Mouse (Mus musculus): ENCODE results near the gene Rab7b.

Rab7b gene

GRCm38 (mm10) chr1:131690435-131690834 lies 1.9 kb downstream of the Rab7b start:
- in situ Hi-C loops (cut with MboI; ENCODE audit: unreplicated experiment in 2 of 2), result no loop called here

- in situ Hi-C loops (cut with MboI; ENCODE audit: unreplicated experiment in 2 of 2), result no loop called here
Measured at GRCm38 (mm10) chr1:131691356-131691755, 2.9 kb downstream of the Rab7b start.

GRCm38 (mm10) chr1:131695308-131695707 lies 6.8 kb downstream of the Rab7b start:
- in situ Hi-C loops (cut with MboI; ENCODE audit: unreplicated experiment in 2 of 2), result loop anchor here in 1 of 2 experiments (5.0 kb wide), 1 partner anchor 33 kb away; no protein-coding TSS in a partner anchor

GRCm38 (mm10) chr1:131696325-131696724 lies 7.8 kb downstream of the Rab7b start:
- in situ Hi-C loops (cut with MboI; ENCODE audit: unreplicated experiment in 2 of 2), result loop anchor here in 1 of 2 experiments (5.0 kb wide), 1 partner anchor 34 kb away; no protein-coding TSS in a partner anchor

- in situ Hi-C loops (cut with MboI; ENCODE audit: unreplicated experiment in 2 of 2), result loop anchor here in 1 of 2 experiments (5.0 kb wide), 1 partner anchor 36 kb away; no protein-coding TSS in a partner anchor
Measured at GRCm38 (mm10) chr1:131698770-131699169, 10.3 kb downstream of the Rab7b start.

GRCm38 (mm10) chr1:131699642-131700041 lies 11.1 kb downstream of the Rab7b start:
- in situ Hi-C loops (cut with MboI; ENCODE audit: unreplicated experiment in 2 of 2), result loop anchor here (5.0 to 10.0 kb wide), 3 partner anchors 37 to 87 kb away; no protein-coding TSS in a partner anchor

- in situ Hi-C loops (cut with MboI; ENCODE audit: unreplicated experiment in 2 of 2), result loop anchor here in 1 of 2 experiments (5.0 to 10.0 kb wide), 2 partner anchors 46 to 88 kb away; no protein-coding TSS in a partner anchor
Measured at GRCm38 (mm10) chr1:131700447-131700846, 12.0 kb downstream of the Rab7b start.

- in situ Hi-C loops (cut with MboI; ENCODE audit: unreplicated experiment in 2 of 2), result loop anchor here in 1 of 2 experiments (5.0 to 10.0 kb wide), 2 partner anchors 47 to 89 kb away; no protein-coding TSS in a partner anchor
Measured at GRCm38 (mm10) chr1:131701391-131701790, 12.9 kb downstream of the Rab7b start.

GRCm38 (mm10) chr1:131702094-131702766 lies 13.7 kb downstream of the Rab7b start:
- in situ Hi-C loops (cut with MboI; ENCODE audit: unreplicated experiment in 2 of 2), result loop anchor here in 1 of 2 experiments (5.0 to 10.0 kb wide), 2 partner anchors 47 to 90 kb away; no protein-coding TSS in a partner anchor

GRCm38 (mm10) chr1:131703482-131703881 lies 15.0 kb downstream of the Rab7b start:
- in situ Hi-C loops (cut with MboI; ENCODE audit: unreplicated experiment in 2 of 2), result loop anchor here in 1 of 2 experiments (5.0 to 10.0 kb wide), 2 partner anchors 49 to 91 kb away; no protein-coding TSS in a partner anchor

- in situ Hi-C loops (cut with MboI; ENCODE audit: unreplicated experiment in 2 of 2), result loop anchor here (5.0 to 10.0 kb wide), 3 partner anchors 54 to 174 kb away; no protein-coding TSS in a partner anchor
Measured at GRCm38 (mm10) chr1:131708338-131708737, 19.8 kb downstream of the Rab7b start.

GRCm38 (mm10) chr1:131711518-131711917 lies 23.0 kb downstream of the Rab7b start:
- in situ Hi-C loops (cut with MboI; ENCODE audit: unreplicated experiment in 2 of 2), result loop anchor here (5.0 to 10.0 kb wide), 3 partner anchors 53 to 171 kb away; no protein-coding TSS in a partner anchor

GRCm38 (mm10) chr1:131712386-131712785 lies 23.9 kb downstream of the Rab7b start:
- in situ Hi-C loops (cut with MboI; ENCODE audit: unreplicated experiment in 2 of 2), result loop anchor here (5.0 to 10.0 kb wide), 3 partner anchors 52 to 170 kb away; no protein-coding TSS in a partner anchor

GRCm38 (mm10) chr1:131714388-131715337 lies 26.2 kb downstream of the Rab7b start:
- in situ Hi-C loops (cut with MboI; ENCODE audit: unreplicated experiment in 2 of 2), result loop anchor here (5.0 to 10.0 kb wide), 3 partner anchors 50 to 168 kb away; no protein-coding TSS in a partner anchor

GRCm38 (mm10) chr1:131718952-131719694 lies 30.6 kb downstream of the Rab7b start:
- in situ Hi-C loops (cut with MboI; ENCODE audit: unreplicated experiment in 2 of 2), result loop anchor here in 1 of 2 experiments (10.0 kb wide), 1 partner anchor 46 kb away; no protein-coding TSS in a partner anchor

- in situ Hi-C loops (cut with MboI; ENCODE audit: unreplicated experiment in 2 of 2), result no loop called here
Measured at GRCm38 (mm10) chr1:131721989-131722388, 33.5 kb downstream of the Rab7b start.

- in situ Hi-C loops (cut with MboI; ENCODE audit: unreplicated experiment in 2 of 2), result no loop called here
Measured at GRCm38 (mm10) chr1:131723549-131723948, 35.1 kb downstream of the Rab7b start.

- in situ Hi-C loops (cut with MboI; ENCODE audit: unreplicated experiment in 2 of 2), result no loop called here
Measured at GRCm38 (mm10) chr1:131726586-131726985, 38.1 kb downstream of the Rab7b start.

- in situ Hi-C loops (cut with MboI; ENCODE audit: unreplicated experiment in 2 of 2), result no loop called here
Measured at GRCm38 (mm10) chr1:131730639-131731437, 42.3 kb downstream of the Rab7b start.

All from v-Abl transformed pro-B cells (cell line).